Mouse (Mus musculus) liver, embryonic 14.5 days (tissue): ENCODE measurements at regions not wholly inside any gene's neighbourhood (a gene's known extent, or its start where the extent isn't known, plus 50 kb on each side); places are given as distances from the start of the nearest gene placed in this dataset.

Experiments used
- ATAC-seq: fragments of 200-750 bp; cut with Nextera tagmentation; 2 replicates; pipeline ENCODE4 v1.8.0; 2017; ENCODE audit warnings: moderate number of reproducible peaks, mild to moderate bottlenecking, moderate library complexity; ENCODE audit not compliant: insufficient read depth
- DNase-seq, 3 experiments: peaks; one replicate each; pipeline ENCODE4 v3.0.0-alpha.2; 2012 to 2013; ENCODE audit warnings: low read depth in 3 of 3, low spot score in 3 of 3
- H3K27ac ChIP-seq: fragments of 300-500 bp; sonication (generic); 2 replicates; pipeline ENCODE4 v1.5.1; 2014; ENCODE audit warnings: moderate library complexity, mild to moderate bottlenecking, control low read depth, inconsistent platforms
- H3K27me3 ChIP-seq: fragments of 300-500 bp; sonication (generic); 2 replicates; pipeline ENCODE4 v1.6.1; 2014; ENCODE audit warnings: mild to moderate bottlenecking, low read length, moderate library complexity; ENCODE audit not compliant: control insufficient read depth, insufficient read depth
- H3K36me3 ChIP-seq: fragments of 300-500 bp; sonication (generic); replicated peaks from 2 replicates; pipeline ENCODE4 v1.6.1; 2014; ENCODE audit warnings: low read depth; ENCODE audit not compliant: control insufficient read depth, insufficient read depth
- H3K4me1 ChIP-seq, 2 experiments: fragments of 200-500 bp in 1 of 2; fragments of 300-500 bp in 1 of 2; sonication (generic) in 1 of 2; replicated peaks; 2 replicates each; pipeline ENCODE4 v1.6.1; 2012 to 2014; ENCODE audit warnings: antibody characterized with exemption in 1 of 2, inconsistent platforms in 1 of 2, low read length in 1 of 2; ENCODE audit not compliant: control insufficient read depth in 2 of 2, insufficient read depth in 2 of 2
- H3K4me2 ChIP-seq: fragments of 300-500 bp; sonication (generic); 2 replicates; pipeline ENCODE4 v1.6.1; 2014; ENCODE audit warnings: low read depth, mild to moderate bottlenecking, control low read depth, moderate library complexity
- H3K4me3 ChIP-seq, 2 experiments: fragments of 200-500 bp in 1 of 2; fragments of 300-500 bp in 1 of 2; sonication (generic) in 1 of 2; 2 replicates each; pipeline ENCODE4 v1.5.1; 2012 to 2014; ENCODE audit warnings: low read depth in 2 of 2, low read length in 2 of 2, mild to moderate bottlenecking in 2 of 2, control low read depth in 1 of 2, inconsistent platforms in 1 of 2, moderate library complexity in 1 of 2; ENCODE audit not compliant: insufficient read depth in 1 of 2
- H3K9ac ChIP-seq: fragments of 300-500 bp; sonication (generic); replicated peaks from 2 replicates; pipeline ENCODE4 v1.6.1; 2014; ENCODE audit warnings: mild to moderate bottlenecking, control low read depth, moderate library complexity
- H3K9me3 ChIP-seq: fragments of 300-500 bp; sonication (generic); 2 replicates; pipeline ENCODE4 v1.6.1; 2016; ENCODE audit warnings: low read length, mixed read lengths; ENCODE audit not compliant: control insufficient read depth
- CTCF ChIP-seq: IDR thresholded peaks from 2 replicates; pipeline ENCODE4 v1.5.1; 2016; ENCODE audit warnings: antibody characterized with exemption, low read depth, control low read depth
- EP300 ChIP-seq: IDR thresholded peaks from 2 replicates; pipeline ENCODE4 v1.6.1; 2016; ENCODE audit warnings: antibody characterized with exemption, low read depth
- WGBS: fragments of 180-500 bp; shearing (Covaris S2); extraction: QIAGEN DNeasy Blood & Tissue Kit; methylation state at CpG from one replicate; pipeline ENCODE4 v1.1.7; 2014; ENCODE audit not compliant: insufficient replicate concordance; 5-methylcytosine and 5-hydroxymethylcytosine counted together

GRCm38 (mm10) chr3:37971240-37971639, 246.9 kb upstream of the Gm5148 start:
- H3K4me1 ChIP-seq, result peaks cover 0 to 5% of the 10 kb centered on the region in 2 experiments; a peak in 2 of 4 replicates
- DNase-seq (no peak), ATAC-seq (no peak)
- 40% methylated on average over 2 of the region's 2 CpGs for WGBS
- H3K36me3 ChIP-seq, result no peaks in the 10 kb centered on the region
- H3K9ac ChIP-seq, result no peak overlapping the region
- TF ChIP-seq CTCF (no peak), EP300 (no peak)
- H3K4me2 ChIP-seq, result no peak overlapping the region
- no peak overlapping the region for H3K27ac ChIP-seq
- H3K4me3 ChIP-seq, result no peak overlapping the region
- no peaks in the 10 kb centered on the region for H3K9me3 ChIP-seq
- no peaks in the 10 kb centered on the region for H3K27me3 ChIP-seq

DNA sequence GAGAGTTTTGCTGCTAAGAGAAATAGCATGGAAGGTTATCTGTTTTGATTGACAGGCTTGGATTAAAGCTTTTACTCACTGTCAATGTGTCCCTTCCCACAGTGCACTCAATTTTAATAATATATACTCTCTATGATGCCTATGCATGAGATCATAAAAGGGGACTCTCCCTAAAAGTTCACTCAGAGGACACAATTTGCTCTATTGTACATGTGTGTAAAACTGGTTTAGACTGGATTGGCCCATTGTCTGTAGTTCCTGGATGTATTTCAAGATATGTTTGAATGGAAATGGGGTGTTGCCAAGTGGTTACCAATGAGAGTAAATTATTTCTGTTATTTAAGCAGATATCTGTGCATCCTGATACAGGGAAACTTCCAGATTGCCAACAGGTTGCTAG, 244.4 kb upstream of the Gm5148 start:
- Histone ChIP-seq H3K36me3 (no peaks in the 10 kb centered on the region), H3K4me3 (no peak overlapping the region), H3K9ac (no peak overlapping the region), H3K4me1 (no peaks in the 10 kb centered on the region), H3K9me3 (no peaks in the 10 kb centered on the region), H3K27me3 (no peaks in the 10 kb centered on the region), H3K27ac (no peak overlapping the region), H3K4me2 (no peak overlapping the region)
- DNase-seq (no peak), ATAC-seq (no peak)
- TF ChIP-seq EP300 (no peak), CTCF (no peak)

- Histone ChIP-seq H3K4me2 (no peak overlapping the region), H3K36me3 (no peaks in the 10 kb centered on the region), H3K4me3 (no peak overlapping the region), H3K27ac (no peak overlapping the region), H3K9me3 (no peaks in the 10 kb centered on the region), H3K4me1 (no peaks in the 10 kb centered on the region), H3K27me3 (no peaks in the 10 kb centered on the region), H3K9ac (no peak overlapping the region)
- TF ChIP-seq CTCF (no peak), EP300 (no peak)
- ATAC-seq (no peak), DNase-seq (no peak)
- 56% methylated on average over 4 of the region's 4 CpGs for WGBS
These were observed 240.9 kb upstream of the Gm5148 start for GRCm38 (mm10) chr3:37965221-37965620.

- TF ChIP-seq EP300, result no peak
- no peak for TF ChIP-seq CTCF
- 51% methylated on average over 5 of the region's 5 CpGs for WGBS
- H3K4me1 ChIP-seq, result no peaks in the 10 kb centered on the region
These were observed 239.8 kb upstream of the Gm5148 start for GRCm38 (mm10) chr3:37964083-37964482.

DNA sequence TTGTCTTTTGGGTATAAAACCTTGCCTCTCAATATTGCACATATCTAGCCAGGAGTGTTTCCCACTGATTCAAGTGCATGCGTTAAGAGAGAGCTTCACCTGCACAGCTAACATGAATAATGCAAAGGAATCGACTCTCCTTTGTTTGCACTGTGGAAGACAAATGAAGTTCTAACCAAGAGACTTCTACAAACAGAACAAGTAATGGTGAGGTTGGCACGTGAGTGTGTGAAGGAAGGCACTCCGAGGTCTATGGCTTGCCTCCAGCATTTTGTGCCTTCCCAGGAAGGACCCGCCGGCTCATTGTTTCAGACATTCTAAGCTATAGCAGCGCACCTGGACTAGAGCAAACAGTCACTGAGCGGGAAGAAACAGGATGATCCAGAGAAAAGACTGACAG, 238.5 kb upstream of the Gm5148 start:
- WGBS, result 62% methylated on average over 8 of the region's 8 CpGs

More at GRCm38 (mm10) chr3:37964083-37964482, 239.8 kb upstream of the Gm5148 start:
- no peak for ATAC-seq
- no peaks in the 10 kb centered on the region for H3K27me3 ChIP-seq
- no peak for DNase-seq
- no peaks in the 10 kb centered on the region for H3K36me3 ChIP-seq
- no peak overlapping the region for H3K27ac ChIP-seq
- no peak overlapping the region for H3K9ac ChIP-seq
- no peaks in the 10 kb centered on the region for H3K9me3 ChIP-seq
- H3K4me2 ChIP-seq, result no peak overlapping the region
- no peak overlapping the region for H3K4me3 ChIP-seq

More for the DNA sequence above, 238.5 kb upstream of the Gm5148 start:
- ATAC-seq, result no peak
- no peak overlapping the region for H3K27ac ChIP-seq
- DNase-seq, result no peak
- H3K27me3 ChIP-seq, result no peaks in the 10 kb centered on the region
- no peaks in the 10 kb centered on the region for H3K36me3 ChIP-seq
- no peak overlapping the region for H3K4me3 ChIP-seq
- H3K4me2 ChIP-seq, result no peak overlapping the region
- TF ChIP-seq CTCF, result no peak
- no peak for TF ChIP-seq EP300
- no peak overlapping the region for H3K9ac ChIP-seq
- H3K9me3 ChIP-seq, result no peaks in the 10 kb centered on the region
- H3K4me1 ChIP-seq, result no peaks in the 10 kb centered on the region
